Mouse (Mus musculus) 3134 (cell line): ENCODE data around the gene Rnf130.

Experiments
- DNase-seq: peaks from one replicate; pipeline ENCODE4 v3.0.0-alpha.2; 2011; ENCODE audit warnings: low spot score; ENCODE audit not compliant: insufficient read length; ENCODE audit errors: extremely low read depth

Rnf130 gene

GRCm38 (mm10) chr11:50024833-50025720 is at the start of gene Rnf130:
Gene Rnf130, plus strand, starts transcription at chr11:50025346.
- DNase-seq, result peak; percentile 87

- no peak for DNase-seq
Measured at GRCm38 (mm10) chr11:49977963-49978568, 47.1 kb upstream of the Rnf130 start.

DNA sequence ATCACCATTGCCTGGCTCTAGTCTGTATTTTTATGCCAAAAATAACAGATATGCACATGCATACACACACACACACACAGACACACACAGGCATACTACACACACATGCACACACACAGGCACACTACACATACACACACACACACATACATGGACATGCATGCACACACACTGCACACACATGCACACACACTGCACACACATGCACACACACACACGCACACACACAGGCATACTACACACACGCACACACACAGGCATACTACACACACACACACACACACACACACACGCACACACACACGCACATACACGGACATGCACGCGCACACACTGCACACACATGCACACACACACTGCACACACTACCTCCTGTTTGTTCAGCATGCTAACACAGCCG is 46.2 kb upstream of the Rnf130 start:
- DNase-seq, result no peak

GRCm38 (mm10) chr11:49980681-49981235 is 44.4 kb upstream of the Rnf130 start:
- no peak for DNase-seq

- peak; percentile 39 for DNase-seq
Measured at GRCm38 (mm10) chr11:49981321-49981963, 43.7 kb upstream of the Rnf130 start.

GRCm38 (mm10) chr11:49982094-49982493 is 43.1 kb upstream of the Rnf130 start:
- DNase-seq, result no peak

DNA sequence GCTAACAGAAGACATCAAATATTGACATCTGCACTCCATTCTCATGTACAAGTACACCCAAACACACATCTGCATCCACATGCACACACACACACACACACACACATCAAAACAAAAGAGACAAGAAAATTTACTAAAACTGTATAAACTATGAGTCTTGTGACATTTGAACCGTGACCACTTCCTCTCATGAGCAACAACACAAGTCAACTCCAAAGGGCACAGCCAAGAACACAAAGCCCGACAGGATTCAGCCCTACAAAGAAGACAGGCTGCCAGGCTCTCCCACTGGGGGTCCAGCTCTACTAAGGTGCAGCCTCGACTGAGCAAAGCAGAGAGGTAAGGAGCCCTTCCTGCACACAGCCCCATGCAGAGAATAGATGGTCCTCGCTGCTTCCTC is 42.3 kb upstream of the Rnf130 start:
- DNase-seq, result no peak

DNA sequence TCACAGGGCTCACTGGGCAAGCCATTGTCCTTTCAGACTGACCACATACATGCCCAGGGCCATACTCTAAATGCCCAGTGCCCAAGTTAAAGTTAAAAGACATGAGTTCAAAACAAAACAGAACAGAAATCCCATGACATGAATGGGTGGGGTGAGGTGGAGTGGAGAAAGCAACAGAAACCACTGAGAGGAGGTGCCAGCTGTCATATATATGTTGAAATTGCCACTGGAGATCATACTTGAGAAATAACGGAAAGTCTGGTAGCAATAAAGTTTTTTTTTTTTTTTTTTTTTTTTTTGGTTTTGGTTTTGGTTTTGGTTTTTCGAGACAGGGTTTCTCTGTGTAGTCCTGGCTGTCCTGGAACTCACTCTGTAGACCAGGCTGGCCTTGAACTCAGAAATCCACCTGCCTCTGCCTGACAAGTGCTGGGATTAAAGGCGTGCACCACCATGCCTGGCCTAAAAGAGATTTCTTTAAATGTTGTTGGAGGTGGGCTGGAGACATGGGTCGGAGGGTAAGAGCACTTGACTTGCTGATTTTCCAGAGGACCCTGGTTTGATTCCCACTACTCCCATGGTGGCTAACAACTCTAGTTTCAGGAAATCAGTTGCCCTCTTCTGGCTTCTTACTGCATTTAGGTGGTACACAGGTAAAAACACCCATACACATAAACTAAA is 41.1 kb upstream of the Rnf130 start:
- DNase-seq, result no peak

DNA sequence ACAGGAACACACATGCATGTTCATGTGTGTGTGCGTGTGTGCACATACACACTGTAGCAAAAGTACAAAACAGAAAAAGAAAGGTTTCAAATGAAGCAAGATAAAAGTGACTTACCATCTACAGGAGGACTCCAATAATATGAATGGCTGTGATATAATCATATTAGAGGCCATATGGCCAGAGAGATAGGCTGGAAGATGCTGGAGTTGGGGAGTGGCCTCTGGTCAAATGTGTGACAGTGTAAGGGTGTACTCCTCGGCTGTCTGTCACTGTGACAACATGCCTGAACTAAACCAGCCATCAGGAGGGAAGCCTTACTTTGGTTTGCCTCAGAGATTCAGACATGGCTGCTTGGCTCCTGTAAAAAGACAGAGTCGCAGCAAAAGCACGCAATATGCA is 40.1 kb upstream of the Rnf130 start:
- no peak for DNase-seq

DNA sequence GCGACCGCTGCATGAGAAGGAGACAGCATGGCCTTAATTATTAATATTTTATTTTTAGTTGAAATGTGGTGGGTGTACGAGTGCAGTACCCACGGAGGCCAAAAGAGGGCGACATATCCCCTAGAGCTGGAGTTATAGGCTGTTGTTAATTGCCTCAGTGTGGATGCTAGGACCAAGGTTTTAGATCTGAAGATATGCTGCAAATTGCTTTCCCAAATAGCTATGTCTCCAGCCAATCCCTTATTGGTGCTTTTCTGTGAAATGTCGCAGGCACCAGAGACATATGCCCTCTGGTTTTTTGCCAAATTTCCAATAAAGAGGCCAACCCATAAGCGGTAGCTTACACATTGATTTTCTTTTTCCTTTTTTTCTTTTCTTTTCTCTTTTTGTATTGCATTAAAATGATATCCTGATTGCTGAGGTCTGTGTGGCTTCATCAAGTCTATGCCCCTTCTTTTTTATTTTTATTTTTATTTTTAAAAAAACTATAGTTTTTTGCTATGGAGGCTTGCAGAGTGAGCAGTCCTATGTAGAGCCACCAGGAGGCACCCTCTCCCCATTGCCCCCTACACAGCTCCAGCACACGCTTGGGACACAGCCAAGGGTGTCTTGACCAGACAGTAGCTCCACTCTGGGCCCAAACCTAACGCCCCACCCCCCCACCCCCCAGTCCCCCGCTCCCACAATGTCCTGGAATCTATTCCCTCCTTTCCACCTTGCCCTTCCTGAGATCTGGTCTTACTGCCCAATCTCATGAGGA is 38.7 kb upstream of the Rnf130 start:
- no peak for DNase-seq

DNA sequence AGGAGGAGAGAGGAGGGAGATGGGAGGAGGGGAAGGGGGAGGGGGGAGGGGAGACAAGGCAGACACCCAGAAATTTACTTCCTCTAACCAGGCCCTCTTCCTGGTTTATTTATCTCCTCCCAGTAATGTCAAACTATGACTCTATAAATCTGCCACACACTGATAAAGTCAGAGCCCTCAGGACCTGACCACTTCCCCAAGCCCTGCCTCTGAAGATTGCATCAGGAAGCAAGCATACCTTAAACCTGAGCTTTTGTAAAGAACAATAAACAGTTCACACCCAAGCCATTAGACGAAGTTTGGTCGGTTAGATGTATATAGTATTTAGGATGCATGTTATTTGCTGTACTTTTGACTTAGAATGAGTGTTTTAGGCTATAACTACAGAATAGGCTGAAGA is 30.6 kb upstream of the Rnf130 start:
- no peak for DNase-seq

GRCm38 (mm10) chr11:49996398-49996797 is 28.7 kb upstream of the Rnf130 start:
- DNase-seq, result no peak

GRCm38 (mm10) chr11:49997321-49997720 is 27.8 kb upstream of the Rnf130 start:
- DNase-seq, result no peak

DNA sequence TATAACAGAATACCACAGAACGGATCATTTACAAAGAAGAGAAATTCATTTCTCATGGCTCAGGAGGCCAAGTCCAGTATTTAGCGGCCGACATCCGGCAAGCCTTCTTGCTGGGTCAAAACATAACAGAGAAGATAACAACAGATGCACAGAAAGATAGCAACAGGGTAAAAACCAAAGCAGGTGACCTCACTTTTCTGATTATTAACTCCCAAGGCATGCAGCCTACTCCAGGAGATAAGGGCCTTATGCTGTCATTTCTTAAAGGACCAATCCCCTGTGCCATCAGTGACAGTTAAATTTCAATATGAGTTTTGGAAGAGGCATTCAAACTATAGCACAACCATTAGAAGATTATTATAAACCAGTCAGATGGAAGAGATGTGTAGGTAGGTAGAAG is 22.3 kb upstream of the Rnf130 start:
- DNase-seq, result no peak

DNA sequence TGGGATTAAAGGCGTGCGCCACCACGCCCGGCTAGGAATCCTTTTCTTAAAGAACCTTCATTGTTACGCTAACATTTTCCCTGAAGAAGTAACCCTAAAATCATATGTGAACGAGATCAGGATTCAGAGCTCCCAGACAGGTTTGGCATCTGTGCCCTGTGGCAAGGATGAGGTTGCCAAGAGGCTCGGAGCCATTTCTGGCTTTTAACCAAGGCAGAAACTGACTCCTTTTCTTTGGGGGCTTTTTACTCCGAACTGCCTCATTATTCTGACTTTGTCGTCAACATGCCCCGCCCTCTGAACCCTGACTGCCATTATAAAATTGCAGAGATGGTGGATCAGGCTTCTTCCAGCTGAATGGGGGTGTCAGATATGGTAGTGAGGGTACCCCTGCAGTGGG is 17.4 kb upstream of the Rnf130 start:
- no peak for DNase-seq

GRCm38 (mm10) chr11:50008231-50008630 is 16.9 kb upstream of the Rnf130 start:
- DNase-seq, result no peak

DNA sequence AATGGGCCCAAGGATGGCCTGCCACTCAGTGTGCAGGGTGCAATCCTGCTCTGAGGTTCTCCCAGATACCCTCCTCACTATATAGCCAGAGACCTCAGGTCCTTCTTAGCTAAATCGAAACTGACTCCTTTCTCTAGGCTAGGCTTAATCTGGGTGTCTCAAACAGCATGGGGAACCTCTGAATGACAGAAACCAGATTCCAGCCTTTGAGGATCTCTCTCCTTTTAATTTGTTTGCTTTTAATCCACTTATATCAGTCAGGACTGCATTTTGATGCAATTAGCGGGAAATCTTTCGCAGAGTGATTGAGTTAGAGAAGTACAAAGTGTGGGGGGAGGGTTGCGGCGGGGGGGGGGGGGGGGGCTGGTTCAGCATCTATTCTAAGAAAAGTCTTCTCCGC is 12.1 kb upstream of the Rnf130 start:
- no peak for DNase-seq

DNA sequence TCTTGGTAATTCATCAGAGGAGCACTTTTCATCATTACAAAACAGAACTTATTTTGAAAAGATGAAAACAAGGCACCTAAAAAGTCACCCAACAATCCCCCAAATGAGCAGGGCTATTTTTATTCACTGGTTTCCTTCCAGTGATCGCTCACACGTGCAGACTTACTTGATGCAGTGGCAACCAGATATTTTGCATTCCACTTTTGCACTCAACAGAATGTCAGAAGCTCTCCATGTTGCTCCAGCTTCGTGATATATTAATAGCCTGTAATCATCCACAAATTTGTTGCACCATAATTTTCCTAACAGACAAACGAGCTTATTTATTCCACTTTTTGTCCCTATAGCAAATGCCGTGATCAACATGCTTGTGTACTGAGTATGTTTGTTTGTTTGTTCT is 8.6 kb upstream of the Rnf130 start:
- no peak for DNase-seq

DNA sequence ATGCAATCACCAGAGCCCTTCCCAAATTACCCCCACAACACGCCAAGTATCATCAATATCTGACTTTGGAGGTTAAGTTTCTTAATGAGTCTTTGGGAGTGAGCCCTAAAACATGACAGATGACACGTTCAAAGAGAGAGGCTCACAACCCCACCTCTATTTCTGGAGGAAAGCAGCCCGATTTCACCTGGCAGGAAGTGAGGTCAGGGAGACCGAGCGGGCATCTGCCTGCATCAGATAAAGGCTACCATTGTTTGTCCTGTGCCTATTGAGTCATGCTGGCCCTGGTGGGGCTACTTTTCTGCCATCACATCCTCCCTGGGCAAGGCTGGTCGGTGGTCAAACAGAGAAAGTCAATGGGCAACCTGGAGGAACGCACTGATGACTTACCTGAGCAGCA is 7.6 kb upstream of the Rnf130 start:
- no peak for DNase-seq

DNA sequence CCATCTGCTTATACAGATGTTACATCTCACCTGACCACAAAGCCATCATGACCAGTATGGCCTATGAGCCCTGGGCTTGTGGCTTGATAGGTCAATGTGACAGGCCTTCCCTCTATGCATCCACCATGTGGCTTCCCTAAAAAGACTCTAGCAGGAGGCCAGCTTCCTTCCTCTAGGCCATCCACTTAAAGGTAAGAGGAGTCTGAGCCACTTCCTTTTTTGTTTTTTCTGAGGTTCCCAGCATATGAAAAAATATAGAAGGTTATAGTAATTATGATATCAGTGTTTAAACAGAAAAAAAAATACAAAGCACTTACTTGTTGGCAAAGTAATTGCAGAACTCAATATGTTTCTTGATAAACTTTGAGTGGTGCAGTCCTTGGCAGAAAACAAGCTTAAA is 6.3 kb upstream of the Rnf130 start:
- DNase-seq, result no peak
